Mouse (Mus musculus): ENCODE results near the gene Mta1.

Gene Mta1

DNA sequence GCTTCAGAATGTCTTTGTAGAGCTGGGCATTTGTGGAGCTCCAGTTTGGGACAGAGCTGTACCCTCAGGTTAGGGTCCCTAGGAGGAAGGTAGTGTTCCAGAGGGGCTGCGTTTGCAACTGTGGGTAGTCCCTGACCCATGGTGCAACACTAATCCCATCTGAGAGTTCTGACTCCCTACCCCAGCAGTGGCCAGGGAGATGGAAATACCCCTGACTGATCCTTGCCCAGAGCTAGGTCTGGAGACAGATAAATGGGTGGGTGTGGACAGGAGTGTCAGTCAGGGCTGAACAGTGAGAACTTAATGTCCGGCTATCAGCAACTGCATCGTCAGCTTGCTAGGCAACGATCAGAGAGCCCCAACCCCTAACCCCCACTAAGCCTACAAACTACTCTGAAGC lies 52.5 kb downstream of the Mta1 start:
- no peak for DNase-seq

DNA sequence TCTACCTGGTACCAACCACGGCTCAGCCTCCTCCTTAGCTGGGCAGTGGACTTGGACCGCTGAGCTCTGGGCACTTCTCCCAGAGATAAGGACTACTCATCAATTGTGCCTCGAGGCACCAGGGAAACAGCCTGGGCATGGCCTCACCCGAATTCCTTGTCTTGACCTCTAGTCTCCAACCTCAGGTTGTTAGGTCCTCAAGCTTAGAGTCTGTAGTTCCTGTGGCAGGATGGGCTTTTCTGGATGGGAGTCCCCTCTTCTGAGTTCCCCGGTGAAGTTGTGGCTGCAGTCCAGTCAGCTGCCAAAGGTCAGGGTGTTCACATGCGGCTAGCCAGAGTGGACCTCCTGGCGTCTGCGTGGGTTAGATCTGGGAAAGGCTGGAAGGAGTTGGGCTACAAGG lies 53.0 kb downstream of the Mta1 start:
- DNase-seq: no peak

DNA sequence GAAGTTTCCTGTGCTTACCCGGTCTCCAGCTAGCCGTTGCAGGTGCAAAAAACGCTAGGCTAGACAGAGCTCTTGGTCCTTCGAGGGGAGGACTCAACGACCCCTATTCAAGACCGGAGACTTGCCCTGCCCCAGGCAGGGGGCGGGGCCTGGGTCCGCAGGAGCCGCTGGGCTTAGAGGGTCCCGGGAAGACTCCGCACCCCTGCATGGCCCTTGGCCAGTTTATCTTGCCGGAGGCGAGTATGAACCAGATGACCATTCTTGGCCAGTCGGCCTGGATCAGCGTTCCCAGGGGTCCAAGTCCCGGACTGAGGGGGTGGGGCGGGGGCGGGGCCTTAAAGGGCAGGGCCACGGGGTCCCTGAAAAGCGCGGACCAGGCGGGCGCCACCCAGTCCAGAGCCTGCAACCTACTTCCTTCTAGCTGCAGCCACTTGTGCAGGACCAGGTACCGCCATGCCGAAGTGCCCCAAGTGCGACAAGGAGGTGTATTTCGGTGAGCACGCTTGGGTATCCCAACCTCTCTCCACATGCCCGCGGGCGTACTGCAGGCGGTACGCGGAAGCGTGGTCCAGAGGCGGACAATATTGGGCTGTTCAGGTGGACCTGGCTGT lies 53.7 kb downstream of the Mta1 start:
- DNase-seq: peak; percentile 65 to 68

DNA sequence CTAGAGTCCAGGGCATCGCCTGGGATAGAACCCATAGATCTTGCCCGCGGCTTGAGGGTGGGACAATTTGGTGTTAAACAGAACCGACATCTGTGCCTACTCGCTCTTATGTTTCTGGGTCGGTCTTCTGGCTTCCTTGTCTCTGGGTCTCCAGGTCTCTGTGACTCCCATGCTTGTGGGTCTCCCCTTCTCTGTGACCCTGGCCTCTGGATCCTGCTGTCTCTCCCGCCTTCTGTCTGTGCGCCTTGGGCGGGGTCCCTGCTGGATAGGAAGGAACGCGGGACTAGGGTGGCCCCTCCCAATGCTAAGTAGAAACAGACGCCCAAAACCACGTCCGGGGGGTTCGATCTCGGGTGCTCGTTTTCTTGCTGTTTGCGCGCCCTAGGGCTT lies 54.2 kb downstream of the Mta1 start:
- peak; percentile 68 to 79 for DNase-seq

DNA sequence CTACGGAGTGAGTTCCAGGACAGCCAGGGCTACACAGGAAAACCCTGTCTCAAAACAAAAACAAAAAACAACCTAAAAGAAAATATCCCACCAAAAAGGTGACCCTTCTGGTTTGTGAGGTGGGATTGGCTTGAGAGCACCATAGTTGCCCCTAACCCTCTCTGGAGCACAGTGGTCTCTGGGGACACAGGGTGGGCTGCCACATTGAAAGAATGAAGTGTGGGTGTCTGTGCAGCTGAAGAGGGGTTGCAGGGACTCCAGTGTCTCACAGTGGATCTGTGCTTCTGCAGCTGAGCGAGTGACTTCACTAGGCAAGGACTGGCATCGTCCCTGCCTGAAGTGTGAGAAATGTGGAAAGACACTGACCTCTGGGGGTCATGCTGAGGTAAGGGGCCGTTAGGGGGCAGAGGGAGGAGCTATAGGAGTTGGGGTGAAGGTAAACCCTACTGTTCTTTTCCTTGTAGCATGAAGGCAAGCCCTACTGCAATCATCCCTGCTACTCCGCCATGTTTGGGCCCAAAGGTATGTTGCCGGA lies 55.0 kb downstream of the Mta1 start:
- DNase-seq: no peak

DNA sequence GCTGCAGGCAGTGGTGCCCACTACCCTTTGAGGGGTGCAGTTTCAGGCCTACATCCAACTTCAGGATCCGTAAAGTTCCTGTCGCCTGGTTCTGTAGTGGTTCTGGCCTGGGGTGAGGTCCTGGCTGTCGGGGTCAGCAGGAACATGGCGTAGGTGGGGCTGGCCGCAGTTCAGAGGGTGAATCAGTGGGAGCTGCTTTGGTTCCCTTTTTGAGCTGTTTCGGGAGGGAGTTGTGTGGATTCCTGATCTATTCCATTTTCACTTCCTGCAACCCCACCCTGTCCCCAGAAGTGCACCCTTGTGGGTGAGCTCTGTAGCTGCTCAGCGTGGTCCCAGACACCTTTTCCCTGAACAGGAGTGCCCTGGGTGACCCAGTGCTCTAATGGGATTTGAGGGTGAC lies 55.9 kb downstream of the Mta1 start:
- DNase-seq: no peak

DNA sequence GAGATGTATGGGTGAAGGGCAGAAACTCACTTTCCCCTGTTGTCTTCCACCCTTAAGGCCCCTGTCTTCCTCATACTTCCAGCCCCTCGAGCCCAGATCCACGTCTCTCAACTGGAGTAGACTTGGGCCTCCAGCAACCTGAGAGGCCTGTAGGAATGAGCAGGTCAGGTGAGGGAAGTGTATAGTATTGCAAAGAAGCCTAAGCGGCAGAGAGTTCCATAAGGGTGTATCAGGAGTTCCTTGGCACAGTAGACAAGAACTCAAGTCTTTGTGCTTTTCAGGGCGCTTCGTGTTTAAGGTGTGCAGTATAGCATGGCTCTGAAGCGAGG lies 56.6 kb downstream of the Mta1 start:
- no peak for DNase-seq

DNA sequence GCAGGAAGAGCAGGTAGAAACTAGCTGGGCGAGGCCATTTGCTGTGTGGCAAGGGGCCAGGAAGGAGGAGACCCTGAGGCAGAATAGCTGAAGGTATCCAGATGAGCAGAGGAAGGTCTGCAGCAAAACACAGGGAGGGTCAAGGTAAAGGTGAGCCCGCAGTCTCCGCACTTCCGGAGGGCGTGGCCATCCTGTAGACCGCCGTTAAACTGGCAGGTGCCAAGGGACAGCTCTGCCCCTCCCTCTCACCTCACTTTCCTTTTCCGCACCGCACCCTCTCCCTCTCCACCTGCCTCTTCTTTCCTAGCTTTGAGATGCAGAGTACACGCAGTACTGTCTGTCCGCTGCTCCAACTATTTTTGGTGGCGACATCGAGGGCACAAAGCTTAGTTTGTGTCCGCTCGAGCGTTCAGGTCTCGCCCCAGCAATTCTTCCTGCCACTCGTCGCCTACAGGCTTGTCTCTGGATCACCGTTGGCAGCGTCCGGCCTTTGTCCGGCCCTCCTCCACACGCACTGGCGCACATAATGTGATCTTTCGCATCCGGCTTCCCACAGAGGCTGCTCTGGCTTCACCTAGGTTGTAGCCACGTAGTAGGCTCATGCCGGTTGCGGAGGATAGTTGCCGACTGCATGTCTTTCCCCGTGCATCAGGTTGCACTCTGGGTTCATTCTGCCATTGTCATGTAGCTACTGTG lies 57.1 kb downstream of the Mta1 start:
- peak; percentile 68 to 79 for DNase-seq

DNA sequence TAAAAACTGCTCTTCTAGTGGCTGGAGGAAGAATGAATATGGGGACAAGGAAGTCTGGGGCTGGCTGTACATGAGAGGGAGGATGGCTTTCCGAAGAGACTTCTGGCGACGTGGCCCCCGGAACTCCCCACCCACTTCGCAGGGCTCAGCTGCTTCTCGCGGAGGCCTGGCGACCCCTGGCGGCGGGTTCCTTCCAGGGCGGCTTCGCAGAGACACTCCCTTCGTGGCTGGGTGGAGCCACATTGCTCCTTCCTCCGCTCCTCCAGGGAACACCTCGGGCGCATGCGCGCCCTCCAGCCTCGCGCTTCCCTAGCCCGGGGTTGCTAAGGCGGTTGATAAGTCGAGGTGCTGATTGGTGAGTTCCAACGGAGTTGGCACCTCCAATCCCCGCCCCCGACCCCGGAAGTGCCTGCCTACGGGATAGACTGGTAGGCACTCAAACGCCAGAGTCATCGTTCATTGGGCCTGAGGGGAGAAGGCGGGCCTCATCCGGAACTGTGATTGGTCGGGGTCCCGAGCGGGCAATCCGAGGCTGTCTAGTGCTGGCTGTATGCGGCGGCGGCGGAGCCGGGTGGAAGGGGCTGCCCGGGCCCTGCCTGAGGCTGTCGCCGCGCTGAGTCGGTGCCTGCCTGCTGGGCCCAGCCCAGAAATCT lies 57.9 kb downstream of the Mta1 start, which contains the start of gene Tedc1:
TSS of gene Tedc1 (plus strand) at position 535 of the 653 bp plus-strand sequence.
- peak; percentile 100 for DNase-seq

DNA sequence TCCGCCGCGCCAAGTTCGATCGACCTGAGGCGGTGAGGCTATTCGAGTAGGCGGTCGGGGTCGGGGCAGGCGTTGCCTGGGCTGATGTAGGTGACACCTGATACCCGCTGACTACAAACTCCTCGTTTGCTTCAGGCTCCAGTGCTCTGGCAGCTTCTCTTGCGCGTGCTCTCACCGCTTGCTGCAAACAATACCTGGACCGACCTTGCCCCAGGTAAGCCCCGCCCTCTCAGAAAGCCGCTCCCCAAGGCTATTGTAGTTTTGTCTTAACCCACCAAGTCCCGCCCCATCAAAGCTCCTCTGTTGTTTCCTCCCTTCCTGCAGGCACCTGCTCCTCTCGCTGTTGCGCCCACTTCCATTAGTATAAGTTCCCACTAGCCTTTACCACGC lies 58.5 kb downstream of the Mta1 start:
- DNase-seq: peak in 1 of 2 experiments; percentile 76

DNA sequence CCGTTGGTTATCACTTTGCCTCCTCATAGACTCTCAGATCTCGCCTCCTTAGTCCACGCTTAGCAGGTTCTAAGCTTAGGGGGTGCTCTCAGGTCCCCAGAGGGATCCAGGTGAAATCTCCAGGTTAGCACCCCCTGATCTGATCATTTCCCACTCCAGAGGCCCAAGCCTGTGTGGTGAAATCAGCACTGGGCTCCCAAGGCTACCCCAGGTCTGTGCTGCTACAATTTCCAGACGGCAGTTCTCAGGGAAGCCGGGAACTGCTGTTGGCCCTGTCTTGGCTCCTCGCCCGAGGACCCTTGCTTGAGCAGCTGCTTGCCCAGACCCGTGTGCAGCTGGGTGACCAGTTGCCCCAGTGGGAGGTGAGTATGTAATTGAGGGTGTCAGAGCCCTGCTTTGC lies 58.9 kb downstream of the Mta1 start:
- DNase-seq: no peak

DNA sequence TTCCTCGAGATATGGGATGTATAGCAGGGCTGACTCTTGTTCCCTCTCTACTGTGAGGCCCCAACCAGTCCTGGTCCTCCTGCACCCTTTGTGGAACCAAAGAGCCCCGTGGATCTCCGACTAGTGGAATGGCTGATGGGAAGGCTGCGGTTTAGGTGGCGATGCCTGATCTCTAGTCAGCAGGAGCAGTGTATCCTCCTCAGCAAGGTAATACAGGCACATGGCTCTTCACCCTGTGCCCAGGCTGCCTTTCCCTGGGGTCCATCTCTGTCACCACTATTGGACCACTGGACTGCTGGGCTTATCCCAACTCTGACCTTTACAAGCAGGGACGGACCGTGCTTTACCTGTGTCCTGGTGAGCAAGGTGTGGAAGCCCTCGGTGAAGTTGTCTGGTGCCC lies 59.4 kb downstream of the Mta1 start:
- no peak for DNase-seq

DNA sequence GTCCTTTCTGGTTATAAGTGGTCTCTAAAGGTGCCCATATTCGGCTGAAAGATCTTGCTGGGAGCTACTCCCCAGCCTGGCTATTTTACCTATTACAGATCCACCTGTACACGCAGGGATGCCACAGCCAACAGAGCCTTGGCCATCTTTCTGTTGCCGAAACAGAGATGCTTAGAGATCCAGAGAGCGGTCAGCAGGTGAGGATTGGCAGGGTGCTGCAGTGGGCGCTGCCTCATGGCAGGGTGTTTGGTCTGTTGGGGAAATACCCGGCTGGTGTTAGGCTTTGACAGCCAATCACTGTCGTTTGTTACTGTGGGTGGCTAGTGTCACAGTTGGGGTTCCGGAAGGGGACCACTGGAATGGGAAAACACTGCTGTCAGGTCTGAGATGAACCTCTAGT lies 59.9 kb downstream of the Mta1 start:
- no peak for DNase-seq

DNA sequence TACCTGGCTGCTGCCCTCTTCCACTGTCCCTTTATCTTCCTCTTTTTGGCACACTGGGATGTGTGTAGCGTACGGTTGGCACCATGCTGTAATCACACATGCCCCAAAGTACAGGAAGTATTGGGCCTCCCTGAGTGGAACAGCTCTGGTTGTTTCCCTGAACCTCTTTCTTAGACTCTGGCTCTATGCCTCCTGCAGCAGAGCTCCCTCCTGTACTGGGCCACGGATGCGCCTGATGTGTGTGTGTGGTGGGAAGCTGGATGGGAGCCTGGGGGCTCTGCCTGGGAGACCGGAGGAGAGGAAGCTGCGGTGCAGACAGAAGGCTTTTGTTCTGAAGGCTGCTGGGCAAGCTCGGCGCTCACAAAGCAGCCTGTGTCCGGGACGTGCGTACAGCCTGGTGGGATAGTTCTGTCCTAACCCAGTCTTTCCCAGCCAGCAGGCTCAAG lies 65.5 kb downstream of the Mta1 start:
- no peak for DNase-seq

DNA sequence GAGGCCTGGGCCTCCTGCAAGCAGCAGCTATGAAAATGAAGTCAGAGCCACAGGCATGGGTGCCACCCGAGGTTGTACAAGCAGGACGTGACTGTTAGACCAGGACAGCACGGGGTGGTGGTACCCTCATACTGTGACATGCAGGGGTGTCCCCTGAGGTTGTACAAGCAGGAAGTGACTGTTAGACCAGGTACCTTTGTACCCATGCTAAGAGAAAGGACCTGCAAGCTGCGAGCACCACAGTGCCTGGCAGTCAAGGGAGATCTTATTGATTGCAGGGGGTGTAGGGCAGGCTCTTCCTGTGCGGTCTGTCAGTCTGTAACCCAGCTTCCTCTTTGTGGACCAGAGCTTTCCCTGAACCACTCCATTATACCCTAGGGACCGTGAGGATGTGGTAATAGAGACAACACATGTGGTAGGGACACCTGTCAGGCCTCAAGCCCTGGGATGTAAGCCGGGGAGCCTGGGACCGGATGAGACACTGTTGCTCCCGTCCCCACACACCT lies 70.0 kb downstream of the Mta1 start:
- peak in 1 of 2 experiments; percentile 69 for DNase-seq

DNA sequence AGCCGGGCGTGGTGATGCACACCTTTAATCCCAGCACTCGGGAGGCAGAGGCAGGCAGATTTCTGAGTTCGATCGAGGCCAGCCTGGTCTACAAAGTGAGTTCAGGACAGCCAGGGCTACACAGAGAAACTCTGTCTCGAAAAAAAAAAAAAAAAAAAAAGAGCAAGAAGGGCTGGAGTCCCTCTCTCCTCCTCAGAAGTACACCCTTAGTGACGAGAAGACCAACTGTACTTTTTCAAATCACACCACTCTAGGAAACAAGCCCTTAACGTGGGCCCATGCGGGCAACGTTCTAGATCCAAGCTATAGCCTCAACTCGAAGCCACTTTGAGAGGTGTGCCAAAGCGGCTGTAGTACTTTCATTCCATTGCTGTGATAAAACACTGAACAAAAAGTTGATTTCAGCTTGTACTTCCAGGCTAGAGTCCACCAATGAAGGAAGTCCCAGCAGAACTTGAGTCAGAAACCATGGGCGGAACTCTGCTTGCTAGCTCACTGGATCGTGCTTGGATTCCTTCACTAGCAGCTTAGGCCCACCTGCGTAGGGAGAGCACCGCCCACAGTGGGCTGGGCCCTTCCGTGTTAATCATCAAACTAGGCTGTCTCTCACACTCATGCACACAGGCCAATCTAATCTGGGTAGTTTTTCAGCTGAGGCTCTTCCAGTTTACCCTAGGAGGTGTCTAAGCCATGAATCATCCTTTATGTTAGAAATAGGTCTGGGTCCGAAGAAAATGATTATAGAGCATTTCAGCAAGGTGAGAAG lies 79.1 kb downstream of the Mta1 start:
- no peak for DNase-seq

DNA sequence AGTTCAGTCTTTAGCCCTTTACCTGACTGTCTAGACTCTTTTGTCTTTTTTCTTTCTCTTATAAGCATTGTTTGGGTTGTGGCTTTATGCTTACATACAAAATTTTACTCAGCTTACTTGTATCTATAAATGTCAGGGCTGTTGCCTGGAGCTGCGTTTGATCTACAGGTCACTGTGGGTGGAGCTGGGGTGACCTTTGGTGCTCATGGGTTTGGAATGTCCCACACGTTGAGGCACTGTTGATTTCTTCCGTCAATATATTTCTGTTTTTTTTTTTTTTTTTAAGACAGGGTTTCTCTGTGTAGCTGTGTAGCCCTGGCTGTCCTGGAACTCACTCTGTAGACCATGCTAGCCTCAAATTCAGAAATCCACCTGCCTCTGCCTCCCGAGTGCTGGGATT lies 82.9 kb downstream of the Mta1 start:
- no peak for DNase-seq

DNA sequence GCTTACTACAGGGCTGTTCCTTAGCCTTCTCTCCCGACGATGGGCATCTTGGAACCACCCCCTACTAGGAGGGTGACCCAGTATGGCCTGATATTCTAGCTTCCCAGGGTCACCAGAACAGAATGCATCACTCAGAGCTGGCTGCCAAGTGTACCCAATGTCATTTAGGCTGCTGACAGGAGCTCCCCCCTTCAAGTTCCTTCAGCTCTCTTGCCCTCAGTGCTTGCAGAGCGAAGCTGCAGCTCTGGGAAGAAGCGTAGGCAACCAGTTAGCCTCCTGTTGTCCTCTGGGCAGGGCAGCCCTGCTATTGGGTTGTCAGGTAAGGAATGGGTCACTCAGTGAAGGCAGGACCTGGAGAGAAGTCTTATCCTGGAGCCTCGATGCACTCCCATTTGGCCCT lies 86.9 kb downstream of the Mta1 start:
- DNase-seq: no peak

DNA sequence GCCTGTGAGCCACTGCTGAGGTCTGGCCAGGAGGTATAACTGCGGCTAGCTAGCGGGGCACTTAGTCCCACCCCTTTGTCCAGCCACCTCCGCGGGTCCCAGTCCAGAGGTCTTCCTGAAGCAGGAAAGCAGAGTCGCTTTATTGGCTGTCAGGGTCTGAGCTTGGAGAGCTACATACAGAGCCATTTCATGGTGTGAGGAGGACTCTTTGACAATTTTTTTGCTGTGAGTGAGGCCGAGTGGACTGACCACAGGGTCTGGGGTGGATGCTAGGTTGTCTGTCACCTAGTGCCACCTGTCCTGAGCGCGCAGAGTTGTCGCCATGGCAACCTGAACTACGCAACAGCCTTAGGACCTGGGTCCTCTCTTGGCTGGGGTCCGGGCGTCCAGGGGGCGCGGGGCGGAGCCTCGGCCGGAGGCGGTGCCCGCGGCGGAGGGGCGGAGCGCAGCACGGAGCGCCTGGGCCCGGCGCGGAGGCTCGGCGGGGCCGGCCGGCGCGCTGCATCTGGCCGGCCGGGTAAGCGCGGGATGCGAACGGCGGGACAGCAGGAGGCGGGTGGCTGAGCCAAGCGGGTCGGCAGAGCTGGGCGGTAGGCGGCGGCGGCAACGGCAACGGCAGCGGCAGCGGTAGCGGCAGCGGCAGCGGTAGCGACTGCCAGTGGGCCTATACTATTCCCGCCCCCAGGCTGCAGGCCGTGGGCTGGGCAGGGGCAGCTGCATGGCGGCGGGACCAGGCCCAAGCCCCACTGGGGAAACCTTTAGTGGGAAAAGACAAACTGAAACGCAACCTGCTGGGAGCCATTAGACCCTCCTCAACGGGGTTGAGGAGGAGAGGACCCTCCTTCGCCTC lies 87.6 kb downstream of the Mta1 start, which contains the start of gene Tmem121:
TSS of gene Tmem121 (plus strand) at position 489 of the 850 bp plus-strand sequence.
- DNase-seq: peak; percentile 39 to 52

DNA sequence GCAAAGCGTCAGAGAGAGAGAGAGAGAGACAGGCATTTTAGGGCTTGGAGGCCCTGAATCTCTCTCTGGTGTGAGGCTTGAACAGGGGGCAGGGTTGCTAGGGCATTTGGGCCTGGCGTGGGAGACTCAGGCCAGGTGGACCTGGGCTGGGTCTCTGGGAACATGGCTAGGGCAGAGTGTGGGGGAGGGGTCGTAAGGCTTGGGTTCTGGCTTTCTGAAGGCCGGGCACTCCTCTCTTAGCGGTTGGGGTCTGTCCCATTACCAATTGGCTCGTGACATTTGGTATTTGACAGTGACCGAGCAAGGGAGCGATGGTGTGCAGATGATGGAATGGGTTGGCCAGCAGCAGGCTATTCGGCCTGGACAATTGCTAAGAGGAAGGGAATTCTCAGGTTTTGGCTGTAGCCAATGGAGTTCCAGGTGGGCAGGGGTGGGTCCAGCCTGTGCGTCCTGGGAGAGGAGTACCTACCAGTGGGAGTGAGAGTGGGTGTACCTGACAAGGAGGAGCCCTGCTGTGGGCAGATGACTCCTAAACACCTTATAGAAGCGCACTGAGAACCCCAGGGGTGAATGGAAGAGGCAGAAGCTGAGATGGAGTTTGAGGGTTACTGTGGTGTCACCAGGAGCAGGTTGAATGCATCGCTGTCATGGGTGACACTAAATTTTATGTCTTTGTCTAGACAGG lies 88.4 kb downstream of the Mta1 start:
- DNase-seq: no peak

All from thymus, postnatal 36 days (tissue).